Mouse (Mus musculus) CD4-positive helper T cell, adult 2 months (primary cell): ENCODE measurements at regions not wholly inside any gene's neighbourhood (a gene's known extent, or its start where the extent isn't known, plus 50 kb on each side); places are given as distances from the start of the nearest gene placed in this dataset.

Experiments used
- DNase-seq: peaks from one replicate; pipeline ENCODE4 v3.0.0-alpha.2; 2012; ENCODE audit warnings: low read depth, missing footprints, low spot score

DNA sequence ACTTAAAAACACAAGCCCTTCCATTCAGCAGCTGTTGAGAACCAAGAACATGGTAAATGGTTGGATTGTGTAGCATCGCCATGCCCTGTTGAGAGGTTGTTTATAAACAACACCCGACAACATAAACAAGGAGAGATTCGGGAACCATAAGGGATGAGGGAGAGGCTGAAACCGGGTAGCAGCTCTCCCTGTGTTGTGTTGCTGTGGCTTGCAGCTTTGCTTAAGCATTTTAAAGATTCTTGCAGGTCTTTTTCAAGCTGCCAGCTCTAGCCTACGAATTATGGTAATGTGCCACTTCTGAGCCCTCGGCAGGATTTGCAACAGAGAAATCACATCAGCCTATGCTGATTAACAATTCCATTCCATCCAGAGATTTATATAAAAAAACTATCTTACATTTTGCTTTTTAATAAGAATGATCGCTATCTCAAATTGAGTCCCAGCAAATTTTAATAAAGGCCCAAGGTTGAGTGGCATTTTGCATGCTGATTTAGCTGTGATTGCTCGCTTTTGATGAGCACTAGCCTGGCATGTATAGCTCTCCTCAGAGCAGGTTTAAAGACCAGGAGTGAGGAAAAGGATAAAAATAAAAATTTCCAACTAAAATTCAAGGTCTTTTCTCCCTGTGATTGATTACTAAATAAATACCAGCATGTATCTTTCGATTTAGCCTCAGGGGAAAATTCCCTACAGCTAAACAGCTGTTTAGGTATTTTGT is 445.7 kb upstream of the 4930412O13Rik start:
- no peak for DNase-seq

DNA sequence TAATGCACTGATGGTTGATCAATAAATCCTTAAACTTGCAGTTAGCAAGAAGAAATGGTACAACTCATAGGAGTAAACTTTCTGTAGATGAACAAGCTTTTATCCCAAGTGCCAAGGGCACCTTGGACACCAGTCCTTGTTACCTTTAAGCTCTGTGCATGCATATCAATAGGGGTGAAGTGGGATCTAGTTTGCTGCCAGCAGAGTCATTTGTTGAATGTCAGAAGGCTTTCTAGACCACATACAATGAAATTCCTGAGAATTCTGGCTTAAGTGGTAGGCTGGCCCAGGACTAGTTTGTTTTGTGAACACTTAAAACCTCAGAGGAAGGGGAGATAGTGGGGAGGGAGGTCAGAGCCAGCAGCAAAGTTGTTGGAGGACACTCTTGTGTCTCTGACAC is 437.9 kb upstream of the 4930412O13Rik start:
- DNase-seq: no peak

DNA sequence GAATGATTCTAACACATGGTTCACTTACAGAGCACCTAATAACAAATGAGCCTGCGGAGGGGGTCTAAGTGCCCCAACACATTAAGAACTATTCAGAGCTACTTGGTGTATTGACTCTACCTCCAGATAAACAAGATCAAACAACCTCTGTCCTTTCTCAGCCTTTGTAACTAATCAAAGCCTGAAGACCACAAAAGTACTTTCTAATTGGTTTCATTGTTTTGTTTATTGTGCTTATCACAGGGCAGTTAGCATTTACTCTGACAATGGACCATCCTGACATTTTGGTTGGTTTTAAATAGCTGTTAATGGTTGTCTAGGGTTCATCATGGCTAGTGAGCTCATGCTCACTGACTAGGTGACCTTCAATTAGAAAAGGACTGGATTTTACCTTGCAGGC is 435.2 kb upstream of the 4930412O13Rik start:
- DNase-seq: no peak

DNA sequence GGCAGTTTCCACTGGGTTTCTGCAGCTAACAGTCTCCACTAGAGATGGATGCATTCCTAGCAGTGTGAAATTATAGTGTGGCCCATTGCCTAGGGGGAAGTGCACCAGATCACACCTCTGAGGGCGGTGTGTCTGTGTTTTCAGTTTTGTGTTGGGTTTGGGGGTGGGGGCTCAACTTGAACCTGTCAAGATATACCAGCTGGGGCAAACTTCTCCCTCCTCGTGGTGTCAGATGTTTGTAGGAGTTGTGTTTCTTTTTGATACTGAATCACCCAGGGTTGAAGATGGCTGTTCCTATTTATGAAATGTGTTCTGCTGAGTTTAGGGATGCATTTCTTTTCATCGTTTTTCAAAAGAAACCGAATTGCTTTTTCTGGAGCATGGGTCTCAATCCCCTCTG is 416.6 kb upstream of the 4930412O13Rik start:
- no peak for DNase-seq

DNA sequence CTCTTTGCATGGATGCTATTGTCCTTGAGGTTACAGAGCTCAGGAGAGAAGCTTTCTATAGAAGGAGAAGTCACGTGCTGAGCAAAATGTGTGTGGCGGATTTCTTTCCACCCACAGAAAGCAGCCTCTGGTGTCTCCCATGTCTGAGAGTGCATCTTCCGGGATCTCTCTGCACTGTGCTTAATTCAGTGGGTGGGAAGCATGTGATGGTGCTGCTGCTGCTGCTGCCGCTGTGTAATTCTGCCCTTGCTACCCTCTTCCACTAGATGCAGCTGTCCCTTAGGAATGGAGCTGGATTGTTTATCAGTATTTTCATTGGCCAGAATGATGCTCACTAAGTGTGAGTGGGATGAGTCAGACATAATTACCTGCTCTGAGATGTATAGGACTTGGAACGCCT is 416.2 kb upstream of the 4930412O13Rik start:
- no peak for DNase-seq

DNA sequence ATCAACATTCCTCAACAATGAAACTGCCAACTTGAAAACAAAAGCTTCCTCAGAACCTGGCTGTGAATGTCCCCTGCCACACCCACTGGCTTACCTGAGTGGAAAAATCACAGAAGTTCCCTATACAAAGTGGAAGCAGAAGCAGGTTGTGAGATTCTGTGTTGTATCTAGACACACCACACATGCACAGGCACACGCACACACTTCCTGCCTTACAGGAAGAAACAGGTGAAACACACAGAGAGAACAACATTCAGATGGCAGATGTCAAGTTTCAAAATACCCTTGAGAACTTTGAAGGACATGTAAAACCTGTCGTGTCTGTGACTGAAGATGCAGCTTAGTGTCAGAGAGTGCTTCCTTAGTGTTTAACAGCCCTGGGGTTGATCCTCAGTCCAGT is 413.5 kb upstream of the 4930412O13Rik start:
- peak; percentile 17 for DNase-seq

DNA sequence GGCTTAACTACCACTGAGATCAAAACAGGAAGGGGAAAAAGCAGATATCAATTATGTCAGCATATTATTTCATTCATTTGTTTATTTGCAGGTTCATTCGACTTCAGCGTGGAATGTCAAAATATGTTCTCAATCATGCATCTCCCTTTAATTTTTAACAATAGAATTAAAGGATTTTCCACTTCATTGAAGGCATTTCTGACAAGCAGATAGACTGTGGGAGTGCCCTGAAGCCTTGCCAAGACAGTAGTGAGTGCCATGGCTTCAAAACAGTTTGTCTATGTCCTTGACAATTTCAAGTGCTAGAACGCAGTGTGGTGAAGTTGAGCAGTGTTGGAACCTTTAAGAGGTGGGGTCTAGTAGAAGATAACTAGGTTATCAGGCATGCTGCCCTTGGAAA is 412.4 kb upstream of the 4930412O13Rik start:
- no peak for DNase-seq

DNA sequence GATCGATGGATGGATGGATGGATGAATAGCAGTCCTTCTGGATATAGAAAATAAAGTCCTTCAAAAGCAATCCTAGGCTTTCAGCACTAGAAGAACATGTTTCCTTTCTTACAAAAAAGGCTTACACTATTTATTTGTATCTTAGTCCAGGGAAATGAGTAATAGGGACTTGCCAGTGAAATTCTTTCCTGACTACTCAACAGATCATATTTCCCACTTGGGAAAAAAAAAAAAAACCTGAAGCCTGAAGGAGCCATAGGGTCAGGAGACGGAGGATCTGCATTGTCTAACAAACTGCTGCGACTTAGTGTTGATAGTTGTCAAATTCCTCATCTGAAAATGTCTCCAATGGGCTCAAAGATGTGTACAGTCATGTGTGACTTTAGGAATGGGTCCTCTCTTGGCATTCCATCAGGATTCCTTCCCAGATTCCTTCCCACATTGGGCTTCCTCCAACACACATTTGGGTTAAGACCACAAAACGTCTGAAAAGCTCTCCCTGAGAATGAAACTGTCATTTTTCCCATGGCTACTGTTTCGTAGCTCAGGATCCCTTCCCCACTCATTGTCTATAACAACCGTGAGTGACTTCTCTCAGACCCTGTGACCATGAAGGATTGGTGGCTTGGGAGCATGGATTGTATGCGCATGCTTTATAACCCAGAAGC is 399.2 kb upstream of the 4930412O13Rik start:
- DNase-seq: no peak

DNA sequence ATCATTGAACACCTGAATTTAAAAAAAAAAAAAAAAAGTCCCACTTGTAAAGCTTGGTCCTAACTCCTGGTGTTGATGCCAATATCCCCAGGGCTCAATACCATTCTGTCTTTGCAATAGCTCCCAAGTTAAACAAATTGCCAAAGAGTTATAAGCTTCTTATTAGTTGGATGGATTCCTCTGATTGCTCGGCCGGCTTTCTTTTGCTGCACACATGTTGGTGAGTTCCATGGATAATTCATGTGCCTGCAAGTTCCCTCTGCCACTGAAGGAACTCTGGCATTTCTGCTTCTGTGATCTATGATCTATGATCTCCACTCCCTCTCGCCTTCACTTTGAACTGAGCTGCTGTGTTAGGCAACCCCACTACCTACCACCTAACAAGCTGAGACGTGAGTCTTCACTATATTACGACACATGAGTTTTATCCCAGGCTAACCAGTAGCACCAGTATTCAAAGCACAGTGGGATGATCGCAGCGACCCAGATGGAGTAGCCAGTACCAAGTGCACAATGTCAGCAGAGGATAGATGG is 393.6 kb upstream of the 4930412O13Rik start:
- DNase-seq: no peak

DNA sequence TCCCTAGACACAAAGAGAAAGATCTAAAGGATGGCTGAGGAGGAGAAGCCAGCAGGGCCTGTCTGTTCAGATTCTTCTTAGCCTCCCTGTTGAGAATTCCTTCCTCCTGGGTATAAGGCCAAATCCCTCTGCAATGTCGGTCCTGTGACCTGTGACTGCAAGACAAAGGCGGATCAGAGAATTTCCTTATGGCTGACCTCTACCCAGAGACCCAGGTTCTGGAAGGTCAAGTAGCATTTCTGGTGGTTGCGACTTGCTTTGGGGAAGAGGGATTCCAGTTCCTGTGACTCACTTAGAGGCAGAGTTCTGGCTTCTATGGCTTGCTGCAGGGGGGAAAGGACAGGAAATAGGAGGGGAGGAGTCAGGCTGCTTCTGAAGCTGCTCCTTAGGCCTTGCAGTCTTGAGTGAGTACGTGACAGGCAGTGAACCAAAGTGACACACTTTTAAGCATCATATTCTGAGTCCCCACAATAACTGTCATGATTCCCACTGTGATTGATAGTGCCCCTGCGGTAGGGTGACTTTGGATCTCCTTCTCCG is 387.4 kb upstream of the 4930412O13Rik start:
- peak; percentile 52 for DNase-seq

DNA sequence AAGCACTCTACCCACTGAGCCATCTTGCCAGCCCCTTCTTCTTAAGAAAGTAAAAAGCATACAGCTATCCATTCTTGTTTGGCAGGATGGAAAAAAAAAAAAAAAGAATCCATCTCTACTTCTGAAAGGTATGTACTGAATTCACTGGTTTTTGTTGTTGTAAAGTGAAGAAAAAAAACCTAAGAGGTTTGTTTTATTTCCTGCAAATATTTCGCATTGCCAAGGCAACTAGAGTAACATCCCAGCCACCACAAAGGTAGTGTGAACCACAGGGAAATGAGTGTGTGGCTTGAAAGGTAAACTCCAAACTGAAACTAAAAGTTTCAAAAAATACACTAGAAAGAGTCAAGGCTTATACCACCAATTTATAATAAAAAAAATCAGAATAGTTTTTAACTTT is 361.0 kb upstream of the 4930412O13Rik start:
- DNase-seq: peak; percentile 89

DNA sequence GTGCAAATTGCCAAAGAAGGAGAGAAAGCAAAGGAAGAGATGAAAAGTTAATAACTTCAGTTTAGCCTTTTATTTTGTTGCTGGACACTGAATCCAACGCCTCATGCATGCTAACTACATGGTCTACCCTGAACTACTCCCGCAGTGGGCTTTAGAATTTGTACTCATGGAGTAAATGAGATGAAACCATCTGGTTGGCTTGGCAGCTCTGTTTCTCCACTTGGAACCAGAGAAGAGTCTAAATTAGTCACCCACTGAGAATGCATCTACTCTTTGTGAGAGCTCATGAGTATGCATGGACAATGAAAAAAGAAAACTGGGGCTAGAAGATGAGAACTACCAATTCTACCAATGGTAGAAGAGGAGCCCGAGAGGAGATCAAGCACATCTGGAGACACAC is 355.1 kb upstream of the 4930412O13Rik start:
- no peak for DNase-seq

DNA sequence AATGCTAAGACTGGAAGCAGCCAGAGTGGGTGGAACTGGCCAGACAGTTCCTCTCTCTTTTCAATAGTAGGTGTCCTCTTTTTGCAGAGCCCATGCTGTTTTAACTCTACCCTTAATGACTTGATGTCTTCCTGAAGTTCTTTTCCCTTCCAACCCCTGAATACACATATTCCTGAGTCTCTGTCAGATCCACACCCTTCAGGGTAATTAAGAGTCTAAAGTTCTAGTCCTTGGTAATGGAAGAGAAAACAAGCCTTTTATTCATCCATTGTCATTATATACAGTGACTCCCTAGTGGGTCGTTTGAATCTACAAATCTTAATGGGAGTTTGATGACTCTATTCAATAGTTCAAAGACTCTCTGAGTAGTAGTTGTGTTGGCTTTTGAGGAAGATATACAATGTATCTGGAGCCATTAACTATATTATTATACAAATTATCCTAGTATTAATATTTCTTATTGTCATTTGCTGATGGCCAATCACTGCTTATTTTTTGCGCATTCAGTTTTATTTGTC is 345.9 kb upstream of the 4930412O13Rik start:
- no peak for DNase-seq

DNA sequence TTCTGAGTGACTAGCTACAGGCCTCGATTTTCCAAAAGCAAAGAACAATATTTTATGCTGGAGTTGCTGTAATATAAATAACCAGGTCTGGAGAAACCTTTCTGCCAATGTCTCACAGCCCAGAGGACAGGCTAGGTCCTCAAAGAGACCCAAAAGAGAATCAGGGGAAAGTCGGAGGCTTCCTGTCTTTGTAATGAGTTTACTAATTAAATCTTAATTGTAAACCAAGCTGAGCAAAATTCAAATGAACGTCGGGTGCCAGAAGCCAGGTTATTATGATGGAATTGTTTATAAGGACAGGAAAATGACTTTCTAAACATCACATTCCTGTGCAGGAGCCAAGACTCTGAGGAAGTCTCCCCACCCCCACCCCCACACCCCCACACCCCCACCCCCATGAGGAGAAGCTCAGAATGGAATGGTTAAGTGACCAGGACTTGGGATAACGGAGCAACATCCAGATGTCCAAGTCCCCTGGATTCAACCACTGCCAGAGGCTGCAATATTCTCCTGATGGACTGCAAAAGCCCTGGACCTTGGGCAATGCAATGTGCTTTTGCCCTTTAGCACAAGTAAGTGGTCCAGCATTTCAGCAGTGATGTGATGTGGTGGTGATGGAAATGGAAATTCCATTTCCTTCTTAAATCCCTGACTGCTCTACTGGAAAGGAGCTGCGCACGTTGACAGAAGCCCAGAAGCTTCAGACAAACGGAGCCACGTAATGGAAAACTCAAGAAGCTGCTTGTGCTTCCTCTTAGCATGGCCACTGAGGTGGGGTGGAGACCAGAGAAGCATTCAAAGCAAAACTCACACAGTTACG is 333.1 kb upstream of the 4930412O13Rik start:
- DNase-seq: peak; percentile 30

DNA sequence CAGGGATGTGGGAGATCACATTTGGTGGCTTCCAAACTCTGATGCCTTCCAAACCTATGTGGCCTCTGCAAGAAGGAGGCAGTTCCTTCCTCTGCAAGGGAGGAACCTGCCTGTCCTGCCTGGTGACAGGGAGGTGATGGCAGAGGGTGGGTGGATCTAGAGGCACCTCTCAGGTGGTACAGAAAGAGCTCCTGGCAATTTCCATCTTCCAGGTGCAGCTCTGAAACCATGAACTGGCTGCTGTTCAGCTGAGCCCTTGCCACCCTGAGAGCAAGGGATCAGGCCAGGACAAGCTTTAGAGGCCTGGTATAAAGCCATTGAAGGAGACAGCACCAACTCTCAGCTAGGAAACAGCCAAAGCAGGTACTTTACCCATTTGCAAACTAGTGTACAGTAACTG is 327.7 kb upstream of the 4930412O13Rik start:
- no peak for DNase-seq

DNA sequence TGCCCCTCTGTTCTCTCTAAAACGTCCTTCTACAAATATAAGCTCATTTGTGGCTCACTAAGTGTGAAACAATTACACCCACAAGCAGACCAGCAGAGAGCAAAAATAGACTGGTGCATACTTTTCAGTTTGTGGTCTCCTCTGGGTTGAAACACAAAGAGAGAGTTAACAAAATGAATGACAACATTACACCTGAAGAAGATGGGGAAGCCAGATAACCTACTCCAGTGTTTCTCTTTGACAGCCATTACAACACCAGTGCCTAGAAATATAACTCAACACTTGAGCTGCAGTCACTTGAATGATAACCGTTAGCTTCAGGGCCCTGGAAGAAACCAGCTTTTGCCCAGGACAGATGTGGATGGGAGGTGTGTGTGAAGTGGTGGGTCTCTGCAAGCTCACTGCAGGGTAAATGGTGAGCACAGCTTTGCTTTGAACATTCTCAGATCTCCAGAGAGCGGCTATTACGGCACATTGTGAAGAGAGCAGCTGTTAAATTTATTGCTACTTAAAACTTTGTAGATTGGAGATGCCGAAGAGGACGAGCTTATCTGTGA is 316.5 kb upstream of the 4930412O13Rik start:
- DNase-seq: peak; percentile 51

DNA sequence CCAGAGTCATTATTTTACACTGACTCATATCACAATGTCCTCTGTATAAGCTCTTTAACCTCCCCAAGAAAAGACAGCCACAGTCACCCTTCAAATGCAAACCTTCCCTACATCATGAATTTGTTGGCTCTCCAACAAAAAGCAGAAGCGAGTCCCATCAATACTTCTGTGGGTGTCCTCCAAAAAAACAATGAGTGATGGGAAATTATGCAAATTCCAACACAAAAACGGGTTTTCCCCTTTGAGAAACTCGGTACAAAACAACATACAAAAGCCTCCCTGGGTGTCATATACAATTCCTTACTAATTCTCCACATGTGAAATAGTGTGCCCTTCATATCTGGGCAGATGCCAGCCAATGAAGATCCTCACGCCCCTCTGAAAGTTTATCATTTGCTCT is 311.8 kb upstream of the 4930412O13Rik start:
- DNase-seq: no peak

DNA sequence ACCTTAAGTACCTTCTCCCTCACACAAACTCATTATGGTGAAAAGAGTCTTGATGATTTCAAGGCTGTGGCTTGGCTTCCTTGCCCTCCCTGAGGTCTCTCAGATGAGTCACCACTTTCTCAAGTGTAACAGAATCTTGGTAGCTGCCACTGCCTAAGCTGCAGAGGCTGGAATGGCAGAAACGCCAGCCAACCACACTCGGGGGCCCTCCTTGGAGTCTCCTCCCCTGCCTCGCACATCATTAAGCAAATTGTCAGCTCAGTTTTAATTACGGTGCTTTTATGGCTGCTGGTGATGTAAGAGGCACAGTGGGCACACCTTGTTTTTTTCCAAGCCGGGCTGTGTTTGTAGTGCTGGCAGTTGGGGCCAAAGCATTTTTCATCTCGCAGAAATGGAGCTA is 306.9 kb upstream of the 4930412O13Rik start:
- DNase-seq: peak; percentile 77

DNA sequence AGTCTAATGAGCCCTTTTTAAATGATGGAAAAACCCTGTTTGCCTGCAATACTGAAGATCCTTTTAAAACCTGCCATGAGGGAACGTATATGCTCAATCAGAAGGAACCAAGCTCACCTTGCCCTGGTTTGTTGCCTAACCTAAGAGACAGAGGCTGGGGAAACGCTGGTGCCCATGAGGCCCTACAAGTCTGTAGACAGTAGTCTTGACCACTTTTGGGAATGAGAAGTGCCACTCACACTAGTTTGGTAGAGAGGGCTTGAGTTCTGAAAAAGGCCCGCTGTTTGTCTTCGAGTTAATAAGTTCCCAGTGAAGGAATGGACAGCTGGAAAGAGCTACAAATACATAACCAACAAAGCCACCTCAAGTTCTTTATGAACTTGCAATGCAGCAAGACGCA is 306.4 kb upstream of the 4930412O13Rik start:
- no peak for DNase-seq

DNA sequence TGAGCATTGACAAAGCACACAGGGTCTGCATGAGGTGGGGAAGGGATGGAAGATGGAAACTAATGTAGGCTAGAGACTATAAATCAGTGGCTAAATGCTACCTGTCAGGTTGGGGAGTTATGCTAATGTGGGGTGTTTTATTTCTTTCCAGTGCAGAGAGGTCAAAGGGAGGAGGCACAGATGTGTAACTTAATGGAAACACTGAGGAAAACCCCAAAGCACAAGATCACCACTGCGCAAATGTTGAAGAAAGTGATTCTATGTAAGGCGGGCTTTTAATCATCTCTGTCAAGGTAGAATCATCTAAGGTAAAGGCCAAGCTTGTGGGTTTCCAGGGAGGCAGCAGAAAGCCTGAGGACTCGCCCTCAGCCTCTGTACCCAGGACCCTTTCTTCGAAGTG is 303.2 kb upstream of the 4930412O13Rik start:
- peak; percentile 82 for DNase-seq

DNA sequence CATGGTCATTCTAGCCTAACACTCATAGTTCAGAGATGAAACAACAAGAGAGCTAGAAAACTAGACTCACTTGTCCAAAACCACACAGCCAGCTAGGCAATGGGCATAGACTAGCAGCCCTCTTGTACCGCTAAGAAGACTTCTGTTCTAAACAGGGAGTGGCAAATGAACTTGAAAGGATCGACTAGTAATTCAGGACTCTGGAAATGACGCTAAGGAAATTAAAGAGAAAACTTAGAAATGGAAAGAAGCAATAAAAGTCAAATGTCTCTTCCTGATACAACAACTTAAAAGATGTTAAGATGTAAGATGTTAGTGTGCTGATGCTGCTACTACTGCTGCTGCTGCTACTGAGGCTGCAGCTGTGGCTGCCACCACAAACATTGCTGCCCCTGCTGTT is 293.7 kb upstream of the 4930412O13Rik start:
- peak; percentile 62 for DNase-seq
